Mouse (Mus musculus): ENCODE results near the gene Lif.

GRCm38 (mm10) chr11:4239691-4240090, 17.7 kb upstream of the Lif start:
- TF ChIP-seq CTCF (IDR thresholded peaks at IDR 0.05) (no peak), EP300 (IDR thresholded peaks at IDR 0.05) (no peak)
